Mouse (Mus musculus) cerebellum, postnatal 10 days (tissue): ENCODE results near the gene Adgre5.

Source experiments
- DNase-seq, 2 experiments: peaks; one replicate each; pipeline ENCODE4 v3.0.0; 2021; ENCODE audit warnings: mixed read lengths in 2 of 2

Adgre5 gene

GRCm38 (mm10) chr8:83721405-83722025 lies 19.6 kb downstream of the Adgre5 start:
- no peak for DNase-seq

- DNase-seq, result no peak
Measured at GRCm38 (mm10) chr8:83719693-83720092, 21.4 kb downstream of the Adgre5 start.

GRCm38 (mm10) chr8:83719048-83719447 lies 22.1 kb downstream of the Adgre5 start:
- no peak for DNase-seq

- no peak for DNase-seq
Measured at GRCm38 (mm10) chr8:83716563-83716962, 24.6 kb downstream of the Adgre5 start.

GRCm38 (mm10) chr8:83715771-83716170 lies 25.4 kb downstream of the Adgre5 start:
- DNase-seq, result peak in 1 of 2 experiments; percentile 29

GRCm38 (mm10) chr8:83715031-83715690 lies 26.0 kb downstream of the Adgre5 start, which contains the start of gene Ddx39:
TSS of gene Ddx39 (plus strand) at chr8:83715177.
- peak; percentile 95 for DNase-seq

- no peak for DNase-seq
Measured at GRCm38 (mm10) chr8:83714676-83715030, 26.5 kb downstream of the Adgre5 start.

GRCm38 (mm10) chr8:83707554-83707953 lies 33.6 kb downstream of the Adgre5 start:
- DNase-seq, result no peak

- DNase-seq, result no peak
Measured at GRCm38 (mm10) chr8:83706411-83706810, 34.7 kb downstream of the Adgre5 start.

GRCm38 (mm10) chr8:83703426-83703825 lies 37.7 kb downstream of the Adgre5 start:
- no peak for DNase-seq

- DNase-seq, result peak; percentile 24 to 34
Measured at GRCm38 (mm10) chr8:83700423-83701085, 40.6 kb downstream of the Adgre5 start.

- no peak for DNase-seq
Measured at GRCm38 (mm10) chr8:83699566-83699965, 41.6 kb downstream of the Adgre5 start.

GRCm38 (mm10) chr8:83698661-83699453 lies 42.3 kb downstream of the Adgre5 start, which contains the start of gene Pkn1:
TSS of gene Pkn1 (minus strand) at chr8:83699179.
- peak; percentile 80 to 86 for DNase-seq

- DNase-seq, result peak; percentile 63 to 68
Measured at GRCm38 (mm10) chr8:83698291-83698660, 42.9 kb downstream of the Adgre5 start.

- DNase-seq, result peak in 1 of 2 experiments; percentile 13
Measured at GRCm38 (mm10) chr8:83697374-83698220, 43.5 kb downstream of the Adgre5 start.

GRCm38 (mm10) chr8:83695351-83696106 lies 45.6 kb downstream of the Adgre5 start:
- DNase-seq, result no peak

- no peak for DNase-seq
Measured at GRCm38 (mm10) chr8:83694369-83695160, 46.6 kb downstream of the Adgre5 start.

- DNase-seq, result no peak
Measured at GRCm38 (mm10) chr8:83693609-83694236, 47.4 kb downstream of the Adgre5 start.

- DNase-seq, result no peak
Measured at GRCm38 (mm10) chr8:83689264-83689663, 51.9 kb downstream of the Adgre5 start.

GRCm38 (mm10) chr8:83684517-83684916 lies 56.6 kb downstream of the Adgre5 start:
- no peak for DNase-seq
